Mouse (Mus musculus): ENCODE measurements around the gene Zranb1. TPM values are rescaled to one million over a fixed set of nuclear protein-coding genes. Genes with fewer than 3 reads are reported as not detected.

Gene Zranb1
- polyA plus RNA-seq, 1 experiment: 46.0 TPM

DNA sequence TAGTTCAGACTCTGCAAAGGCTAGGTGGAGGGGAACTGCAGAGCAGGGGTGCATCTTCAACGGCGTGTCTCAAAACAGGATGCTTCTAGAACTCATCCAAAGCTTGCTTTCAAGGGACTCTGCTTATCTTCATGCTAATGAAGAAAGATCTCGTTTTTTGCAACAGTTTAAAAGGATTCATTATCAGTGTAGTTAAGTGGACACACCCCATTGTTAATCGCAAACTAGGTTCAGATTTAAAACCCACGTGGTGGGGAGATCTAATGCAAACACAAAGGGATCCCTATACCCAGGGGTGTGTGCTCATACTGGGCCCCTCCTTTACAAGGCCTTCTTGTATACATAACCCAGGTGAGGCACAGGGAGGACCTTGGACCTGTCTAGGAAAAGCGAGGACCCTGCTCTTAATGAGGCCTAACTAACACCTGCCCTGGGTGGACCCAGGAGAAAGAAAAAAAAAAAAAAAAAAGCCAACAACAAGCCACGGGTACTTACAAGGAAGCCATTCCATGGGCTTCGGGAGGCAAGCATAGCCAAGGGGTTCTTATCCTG is 98.6 kb downstream of the Zranb1 start:
- peaks cover 19% of the 10 kb centered on the region for H3K4me1 ChIP-seq (ENCODE audit: control insufficient read depth, insufficient read depth, low read length)
- TF ChIP-seq POLR2A (IDR thresholded peaks at IDR 0.05; ENCODE audit: borderline replicate concordance, insufficient read depth, low read length) (no peak), CTCF (IDR thresholded peaks at IDR 0.05; ENCODE audit: borderline replicate concordance, insufficient read depth, low read depth, low read length) (no peak)
- no peak for DNase-seq
- H3K27me3 ChIP-seq (ENCODE audit: control insufficient read depth, insufficient read depth, low read length): no peaks in the 10 kb centered on the region
- no peak overlapping the region for H3K4me3 ChIP-seq (replicated peaks; ENCODE audit: insufficient read depth, low read depth, low read length)
- H3K27ac ChIP-seq (ENCODE audit: insufficient read depth, low read length): no peak overlapping the region
- 81% methylated on average over 8 of the region's 8 CpGs for WGBS

DNA sequence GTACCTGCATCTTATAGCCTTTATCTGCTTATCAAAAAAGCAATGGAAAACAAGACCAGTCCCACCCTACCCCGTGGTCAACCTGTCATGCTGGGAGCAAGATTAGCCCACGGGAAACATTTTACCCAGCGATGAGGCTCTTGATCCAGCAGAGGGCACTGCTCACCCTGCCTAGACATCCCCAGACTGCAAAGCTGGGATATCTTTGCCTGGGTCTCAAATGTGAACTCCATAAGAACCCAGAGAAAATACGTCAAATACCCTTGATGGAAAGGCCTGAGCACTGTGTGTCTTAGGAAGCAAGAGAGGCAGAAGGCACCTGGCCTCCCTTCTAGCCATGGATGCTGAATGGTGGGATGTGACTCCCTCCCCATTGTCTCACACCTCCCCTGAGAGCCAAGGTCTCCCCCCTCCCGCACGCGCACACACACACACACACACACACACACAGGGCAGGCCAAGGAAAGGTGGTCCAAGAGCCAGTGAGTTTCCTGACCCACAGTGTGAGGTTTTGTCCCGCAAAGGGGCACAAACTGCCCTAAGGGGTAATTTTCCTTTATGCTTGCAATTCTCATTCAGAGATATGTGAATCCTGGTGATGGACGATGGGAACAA is 101.8 kb downstream of the Zranb1 start:
- no peak overlapping the region for H3K27ac ChIP-seq (ENCODE audit: insufficient read depth, low read length)
- H3K27me3 ChIP-seq (ENCODE audit: control insufficient read depth, insufficient read depth, low read length): no peaks in the 10 kb centered on the region
- H3K4me3 ChIP-seq (replicated peaks; ENCODE audit: insufficient read depth, low read depth, low read length): no peak overlapping the region
- WGBS: 37% methylated on average over 9 of the region's 9 CpGs
- H3K4me1 ChIP-seq (ENCODE audit: control insufficient read depth, insufficient read depth, low read length): peaks cover 15% of the 10 kb centered on the region
- TF ChIP-seq POLR2A (IDR thresholded peaks at IDR 0.05; ENCODE audit: borderline replicate concordance, insufficient read depth, low read length) (no peak), CTCF (IDR thresholded peaks at IDR 0.05; ENCODE audit: borderline replicate concordance, insufficient read depth, low read depth, low read length) (peak; percentile 91)
- peak; percentile 68 to 75 for DNase-seq

DNA sequence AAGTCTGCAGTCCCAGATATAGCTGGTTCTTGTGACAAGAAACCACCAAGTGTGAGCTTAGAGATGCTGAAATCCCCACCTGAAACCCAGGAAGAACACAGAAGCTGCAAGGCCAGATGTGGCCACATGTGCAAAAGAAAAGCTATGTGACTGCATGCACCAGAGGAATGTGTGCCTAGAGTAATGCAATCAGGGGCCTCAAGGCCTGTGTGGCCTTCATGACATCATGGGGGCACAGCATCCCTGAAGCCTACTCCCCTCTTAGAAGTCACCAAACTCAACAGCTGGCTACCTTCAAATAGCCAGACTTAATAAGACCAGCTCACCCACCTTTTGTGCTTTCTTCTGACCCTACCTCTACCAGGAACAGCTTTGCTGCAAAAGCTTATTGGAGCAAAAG is 105.0 kb downstream of the Zranb1 start:
- Histone ChIP-seq H3K4me3 (replicated peaks; ENCODE audit: insufficient read depth, low read depth, low read length) (no peak overlapping the region), H3K4me1 (ENCODE audit: control insufficient read depth, insufficient read depth, low read length) (peaks cover 23% of the 10 kb centered on the region), H3K27me3 (ENCODE audit: control insufficient read depth, insufficient read depth, low read length) (no peaks in the 10 kb centered on the region), H3K27ac (ENCODE audit: insufficient read depth, low read length) (no peak overlapping the region)
- no peak for DNase-seq
- TF ChIP-seq POLR2A (IDR thresholded peaks at IDR 0.05; ENCODE audit: borderline replicate concordance, insufficient read depth, low read length) (no peak), CTCF (IDR thresholded peaks at IDR 0.05; ENCODE audit: borderline replicate concordance, insufficient read depth, low read depth, low read length) (no peak)

Other genes starting within 250 kb of the Zranb1 start
- gene Fam53b, start 117.3 kb upstream of the Zranb1 start, polyA plus RNA-seq (2012; rRNA removed): 37.3 and 37.8 TPM in 2 replicates
- 44.7 and 46.3 TPM in 2 replicates for gene Eef1akmt2, start 78.5 kb upstream of the Zranb1 start, polyA plus RNA-seq (2012; rRNA removed)
- 28.8 and 28.9 TPM in 2 replicates for gene Abraxas2, start 71.9 kb upstream of the Zranb1 start, polyA plus RNA-seq (2012; rRNA removed)
- gene Fgfr2, start 192.2 kb downstream of the Zranb1 start, polyA plus RNA-seq (2012; rRNA removed): 77.9 and 95.3 TPM in 2 replicates
- 96.2 and 111 TPM in 2 replicates for gene Ctbp2, start 193.2 kb downstream of the Zranb1 start, polyA plus RNA-seq (2012; rRNA removed)